Mouse (Mus musculus) limb, embryonic 12.5 days (tissue): Measurements from ENCODE around the gene Iqschfp. TPM values are rescaled to one million over a fixed set of nuclear protein-coding genes. Genes with fewer than 3 reads are reported as not detected.

Source experiments
- ATAC-seq: fragments of 200-750 bp; cut with Nextera tagmentation; 2 replicates; pipeline ENCODE4 v1.8.0; 2017; ENCODE audit warnings: low read depth, moderate TSS enrichment; ENCODE audit not compliant: insufficient number of reproducible peaks, insufficient read depth, low FRiP score, low TSS enrichment
- H3K27ac ChIP-seq: fragments of 300-500 bp; sonication (generic); 2 replicates; pipeline ENCODE4 v1.5.1; 2016; ENCODE audit warnings: mild to moderate bottlenecking, moderate library complexity
- H3K27me3 ChIP-seq: fragments of 300-500 bp; sonication (generic); 2 replicates; pipeline ENCODE4 v1.6.1; 2016; ENCODE audit warnings: mild to moderate bottlenecking, moderate library complexity
- H3K36me3 ChIP-seq: fragments of 300-500 bp; sonication (generic); 2 replicates; pipeline ENCODE4 v1.6.1; 2016; ENCODE audit warnings: mild to moderate bottlenecking, moderate library complexity
- H3K4me1 ChIP-seq: fragments of 300-500 bp; sonication (generic); replicated peaks from 2 replicates; pipeline ENCODE4 v1.6.1; 2016
- H3K4me2 ChIP-seq: fragments of 300-500 bp; sonication (generic); 2 replicates; pipeline ENCODE4 v1.6.1; 2016; ENCODE audit warnings: mild to moderate bottlenecking, moderate library complexity
- H3K4me3 ChIP-seq: fragments of 300-500 bp; sonication (generic); replicated peaks from 2 replicates; pipeline ENCODE4 v1.5.1; 2016; ENCODE audit warnings: mild to moderate bottlenecking
- H3K9ac ChIP-seq: fragments of 300-500 bp; sonication (generic); replicated peaks from 2 replicates; pipeline ENCODE4 v1.6.1; 2016; ENCODE audit warnings: mild to moderate bottlenecking, moderate library complexity
- H3K9me3 ChIP-seq: fragments of 300-500 bp; sonication (generic); 2 replicates; pipeline ENCODE4 v1.6.1; 2016; ENCODE audit warnings: mild to moderate bottlenecking, moderate library complexity
- WGBS: fragments of 180-500 bp; shearing (Covaris S2); methylation state at CpG from one replicate; pipeline ENCODE4 v1.1.7; 2016; 5-methylcytosine and 5-hydroxymethylcytosine counted together
- polyA plus RNA-seq: library from polyadenylated mRNA; unstranded; fragments of >200 nt; fragmentation: Nextera tagmentation; extraction: Ambion mirVana; gene quantifications from 2 replicates; pipeline ENCODE4 v1.2.1, GENCODE M21; 2016

The Iqschfp gene
- polyA plus RNA-seq, 1 experiment from 2014 or later: 0.87 TPM

- no peak overlapping the region for H3K4me3 ChIP-seq
- WGBS: 19% methylated on average over 7 of the region's 7 CpGs
- H3K9ac ChIP-seq: no peak overlapping the region
- H3K4me2 ChIP-seq: peak overlapping the region; percentile 34
- H3K36me3 ChIP-seq: no peaks in the 10 kb centered on the region
- no peak overlapping the region for H3K27ac ChIP-seq
- H3K4me1 ChIP-seq: peaks cover 17% of the 10 kb centered on the region
- no peaks in the 10 kb centered on the region for H3K9me3 ChIP-seq
- ATAC-seq: peak; percentile 68
- no peaks in the 10 kb centered on the region for H3K27me3 ChIP-seq
Observed at GRCm38 (mm10) chr3:68282844-68283594, 391.0 kb downstream of the Iqschfp start.

GRCm38 (mm10) chr3:68283595-68283991 lies 391.6 kb downstream of the Iqschfp start:
- no peak overlapping the region for H3K4me3 ChIP-seq
- no peak overlapping the region for H3K27ac ChIP-seq
- ATAC-seq: no peak
- H3K9me3 ChIP-seq: no peaks in the 10 kb centered on the region
- H3K36me3 ChIP-seq: no peaks in the 10 kb centered on the region
- H3K27me3 ChIP-seq: no peaks in the 10 kb centered on the region
- H3K4me2 ChIP-seq: peak overlapping the region; percentile 34
- peaks cover 17% of the 10 kb centered on the region for H3K4me1 ChIP-seq
- WGBS: 22% methylated on average over 10 of the region's 10 CpGs
- no peak overlapping the region for H3K9ac ChIP-seq

- Histone ChIP-seq H3K9ac (no peak overlapping the region), H3K9me3 (no peaks in the 10 kb centered on the region), H3K36me3 (no peaks in the 10 kb centered on the region), H3K4me3 (no peak overlapping the region), H3K27me3 (no peaks in the 10 kb centered on the region), H3K27ac (no peak overlapping the region), H3K4me2 (no peak overlapping the region), H3K4me1 (peaks cover 17% of the 10 kb centered on the region)
- WGBS: 79% methylated on average over 2 of the region's 2 CpGs
- ATAC-seq: no peak
Observed at GRCm38 (mm10) chr3:68284500-68284899, 392.5 kb downstream of the Iqschfp start.

- Histone ChIP-seq H3K27me3 (no peaks in the 10 kb centered on the region), H3K36me3 (no peaks in the 10 kb centered on the region), H3K9me3 (no peaks in the 10 kb centered on the region), H3K4me1 (no peaks in the 10 kb centered on the region), H3K4me3 (no peak overlapping the region), H3K9ac (no peak overlapping the region), H3K27ac (no peak overlapping the region), H3K4me2 (no peak overlapping the region)
- ATAC-seq: no peak
- 90% methylated on average over 7 of the region's 7 CpGs for WGBS
Observed at GRCm38 (mm10) chr3:68296752-68297151, 404.7 kb downstream of the Iqschfp start.

- no peak overlapping the region for H3K4me3 ChIP-seq
- no peaks in the 10 kb centered on the region; the same call in 1 of the 2 replicates for H3K27me3 ChIP-seq
- H3K36me3 ChIP-seq: no peaks in the 10 kb centered on the region
- no peak overlapping the region for H3K27ac ChIP-seq
- no peak for ATAC-seq
- no peak overlapping the region for H3K4me2 ChIP-seq
- no peaks in the 10 kb centered on the region for H3K9me3 ChIP-seq
- H3K9ac ChIP-seq: no peak overlapping the region
- WGBS: 30% methylated on average over 1 of the region's 1 CpGs
- no peaks in the 10 kb centered on the region for H3K4me1 ChIP-seq
Observed at GRCm38 (mm10) chr3:68305647-68306046, 413.6 kb downstream of the Iqschfp start.

- Histone ChIP-seq H3K4me1 (no peaks in the 10 kb centered on the region), H3K27me3 (no peaks in the 10 kb centered on the region; the same call in 1 of the 2 replicates), H3K4me2 (no peak overlapping the region), H3K27ac (no peak overlapping the region), H3K4me3 (no peak overlapping the region), H3K36me3 (no peaks in the 10 kb centered on the region), H3K9me3 (no peaks in the 10 kb centered on the region), H3K9ac (no peak overlapping the region)
- 56% methylated on average over 4 of the region's 4 CpGs for WGBS
- ATAC-seq: no peak
Observed at GRCm38 (mm10) chr3:68306726-68307125, 414.7 kb downstream of the Iqschfp start.

- 83% methylated on average over 6 of the region's 6 CpGs for whole genome bisulfite sequencing
- Histone ChIP-seq H3K9me3 (no peaks in the 10 kb centered on the region), H3K4me1 (no peaks in the 10 kb centered on the region), H3K27me3 (no peaks in the 10 kb centered on the region), H3K4me3 (no peak overlapping the region), H3K27ac (no peak overlapping the region), H3K9ac (no peak overlapping the region), H3K36me3 (no peaks in the 10 kb centered on the region), H3K4me2 (no peak overlapping the region)
- ATAC-seq: no peak
Observed at GRCm38 (mm10) chr3:68325575-68325974, 433.5 kb downstream of the Iqschfp start.

- H3K9ac ChIP-seq: no peak overlapping the region
- no peak overlapping the region for H3K4me3 ChIP-seq
- no peak overlapping the region for H3K27ac ChIP-seq
Observed at GRCm38 (mm10) chr3:68332515-68332914, 440.5 kb downstream of the Iqschfp start.

GRCm38 (mm10) chr3:68335501-68335900 lies 443.5 kb downstream of the Iqschfp start:
- no peaks in the 10 kb centered on the region for H3K9me3 ChIP-seq
- no peak overlapping the region for H3K9ac ChIP-seq
- no peaks in the 10 kb centered on the region for H3K4me1 ChIP-seq
- H3K36me3 ChIP-seq: no peaks in the 10 kb centered on the region
- ATAC-seq: no peak
- WGBS: 93% methylated on average over 4 of the region's 4 CpGs
- H3K27me3 ChIP-seq: no peaks in the 10 kb centered on the region
- no peak overlapping the region for H3K4me3 ChIP-seq
- H3K4me2 ChIP-seq: no peak overlapping the region
- no peak overlapping the region for H3K27ac ChIP-seq

More at GRCm38 (mm10) chr3:68332515-68332914, 440.5 kb downstream of the Iqschfp start:
- H3K27me3 ChIP-seq: no peaks in the 10 kb centered on the region
- WGBS: 28% methylated on average over 2 of the region's 2 CpGs
- H3K36me3 ChIP-seq: no peaks in the 10 kb centered on the region
- no peak overlapping the region for H3K4me2 ChIP-seq
- H3K9me3 ChIP-seq: no peaks in the 10 kb centered on the region
- H3K4me1 ChIP-seq: no peaks in the 10 kb centered on the region
- ATAC-seq: no peak

- Histone ChIP-seq H3K9ac (no peak overlapping the region), H3K27ac (no peak overlapping the region), H3K4me1 (peaks cover 15% of the 10 kb centered on the region; the same call in 1 of the 2 replicates), H3K27me3 (peaks cover 2% of the 10 kb centered on the region; the same call in 1 of the 2 replicates), H3K36me3 (no peaks in the 10 kb centered on the region), H3K4me3 (no peak overlapping the region), H3K4me2 (no peak overlapping the region), H3K9me3 (0 out of 2 replicates have a peak, but pooled peaks cover 7% of the 10 kb centered on the region)
- ATAC-seq: no peak
- WGBS: 52% methylated on average over 6 of the region's 6 CpGs
Observed at GRCm38 (mm10) chr3:68350624-68351023, 458.6 kb downstream of the Iqschfp start.

GRCm38 (mm10) chr3:68351461-68351860 lies 459.4 kb downstream of the Iqschfp start:
- H3K4me2 ChIP-seq: no peak overlapping the region
- H3K27ac ChIP-seq: no peak overlapping the region
- H3K4me3 ChIP-seq: no peak overlapping the region
- H3K36me3 ChIP-seq: no peaks in the 10 kb centered on the region
- WGBS: 18% methylated on average over 3 of the region's 3 CpGs
- no peak for ATAC-seq
- peaks cover 15% of the 10 kb centered on the region; the same call in 1 of the 2 replicates for H3K4me1 ChIP-seq
- H3K9ac ChIP-seq: no peak overlapping the region
- H3K9me3 ChIP-seq: 0 out of 2 replicates have a peak, but pooled peaks cover 7% of the 10 kb centered on the region
- peaks cover 2% of the 10 kb centered on the region; the same call in 1 of the 2 replicates for H3K27me3 ChIP-seq
